Mouse (Mus musculus) gastrocnemius, postnatal 10 days (tissue): Measurements from ENCODE around the gene Lrriq4. TPM values are rescaled to one million over a fixed set of nuclear protein-coding genes. Genes with fewer than 3 reads are reported as not detected.
"Not testable (repeated sequence)": the region's sequence is repeated elsewhere in the genome, so short reads cannot be mapped to it uniquely, and the experiment has no call there.

Experiments
- DNase-seq: peaks from one replicate; pipeline ENCODE4 v3.0.0; 2021; ENCODE audit warnings: mixed read lengths
- total RNA-seq, 2 experiments: library from RNA; stranded (reverse); gene quantifications; 2 replicates each; pipeline ENCODE4 v1.2.3; 2021

The Lrriq4 gene
- total RNA-seq, 2 experiments from 2014 or later, result not detected

- no peak for DNase-seq
These were observed 38.9 kb downstream of the Lrriq4 start for GRCm38 (mm10) chr3:30683190-30683589.

DNA sequence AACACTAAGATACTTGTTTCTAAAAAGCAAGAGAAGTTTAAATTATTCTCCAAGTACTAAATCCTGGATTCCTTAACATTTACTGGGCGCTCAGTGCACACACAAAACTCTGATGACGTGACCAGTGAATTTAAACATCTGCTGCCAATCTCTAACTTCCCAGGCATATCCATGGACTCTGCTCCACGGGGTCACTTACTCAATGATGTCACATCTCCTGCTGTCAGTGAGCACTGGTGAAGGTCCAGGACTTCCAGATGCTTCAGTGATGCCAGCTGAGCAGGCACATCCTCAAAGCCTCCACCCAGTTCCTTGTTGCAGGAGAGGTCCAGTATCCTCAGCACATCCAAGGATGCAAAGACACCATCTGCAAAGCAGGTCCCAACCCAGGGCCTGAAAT is 42.9 kb downstream of the Lrriq4 start:
- no peak for DNase-seq

GRCm38 (mm10) chr3:30690976-30691375 is 46.7 kb downstream of the Lrriq4 start:
- DNase-seq, result no peak

- no peak for DNase-seq
These were observed 51.4 kb downstream of the Lrriq4 start for GRCm38 (mm10) chr3:30695661-30696060.

- peak; percentile 60 for DNase-seq
These were observed 52.0 kb downstream of the Lrriq4 start for GRCm38 (mm10) chr3:30696346-30696745.

DNA sequence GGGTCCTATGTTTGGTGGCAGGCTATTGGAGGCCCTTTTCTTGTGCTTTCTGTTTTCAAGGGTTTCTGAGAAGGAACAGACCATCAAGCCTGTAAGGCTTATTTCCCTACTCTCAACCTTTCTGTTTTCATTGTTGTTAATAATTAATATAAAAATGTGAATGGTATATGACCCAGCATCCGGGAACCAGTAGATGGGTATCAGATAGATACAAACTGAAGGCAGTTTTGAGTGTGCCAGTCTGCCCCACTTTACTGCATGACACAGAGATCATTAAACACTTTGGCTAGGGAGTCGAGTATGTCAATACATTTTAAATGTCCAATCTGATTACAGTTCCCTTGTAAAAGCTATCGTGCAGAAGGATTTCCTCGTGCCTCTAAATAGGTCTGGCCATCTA is 53.6 kb downstream of the Lrriq4 start:
- DNase-seq, result no peak

GRCm38 (mm10) chr3:30699711-30700505 is 55.6 kb downstream of the Lrriq4 start, which contains the start of gene Lrrc31:
Lrrc31 (minus strand) TSS chr3:30699843.
- not testable (repeated sequence) for DNase-seq

DNA sequence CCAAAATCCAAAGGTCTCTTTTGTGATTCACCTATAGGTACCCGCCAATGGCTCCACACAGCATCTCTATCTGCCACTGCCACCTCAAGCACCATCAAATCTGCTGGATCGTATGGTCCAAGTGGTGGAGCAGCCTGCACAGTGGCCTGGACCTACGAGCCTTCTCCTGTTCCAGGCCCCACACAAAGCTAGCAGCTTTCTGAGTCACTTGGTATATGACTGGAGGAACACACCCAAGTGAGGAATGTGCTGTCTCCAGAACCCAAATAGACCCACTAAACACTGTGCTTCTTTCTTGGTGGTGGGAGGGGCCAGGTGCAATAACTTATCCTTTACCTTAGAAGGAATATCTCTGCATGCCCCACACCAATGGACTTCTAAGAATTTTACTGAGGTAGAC is 61.7 kb downstream of the Lrriq4 start:
- DNase-seq, result no peak

GRCm38 (mm10) chr3:30706614-30707276 is 62.4 kb downstream of the Lrriq4 start:
- no peak for DNase-seq

DNA sequence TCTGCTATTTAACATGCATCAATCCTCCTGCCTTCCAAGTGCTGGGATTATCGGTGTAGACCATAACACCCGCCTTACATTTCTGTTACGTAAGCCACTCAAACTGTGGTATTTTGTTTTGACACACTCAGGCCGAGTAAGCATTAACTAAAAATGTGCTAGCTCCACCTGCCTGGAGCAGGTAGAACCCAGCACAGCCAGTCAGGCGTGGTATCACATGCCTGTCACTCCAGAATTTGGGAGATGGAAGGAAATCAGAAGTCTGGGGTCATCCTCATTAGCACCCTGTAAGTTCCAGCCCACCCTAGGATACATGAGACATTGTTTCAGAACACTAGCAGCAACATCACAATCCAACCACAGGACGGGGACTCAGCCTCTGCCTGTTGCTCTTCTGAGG is 65.9 kb downstream of the Lrriq4 start:
- DNase-seq, result no peak

DNA sequence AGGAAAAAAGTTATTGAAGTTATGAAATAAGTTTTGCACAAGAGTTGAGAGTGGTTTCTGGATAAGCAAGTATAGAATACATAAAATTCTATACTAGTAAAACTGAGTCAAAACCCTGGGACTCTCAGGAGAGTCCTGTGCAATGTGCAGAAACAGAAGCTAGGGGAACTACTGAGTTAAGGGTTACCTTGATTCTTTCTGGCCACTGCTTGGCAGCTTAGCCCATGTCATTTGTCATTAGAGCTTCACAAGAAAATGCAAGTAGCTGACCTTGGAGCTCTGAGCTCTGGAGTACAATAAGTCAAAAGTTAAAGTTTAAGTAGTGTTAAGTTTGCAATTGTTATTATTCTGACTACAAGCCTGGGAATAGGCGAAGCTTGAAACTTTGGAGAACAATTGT is 69.0 kb downstream of the Lrriq4 start:
- DNase-seq, result no peak

- no peak for DNase-seq
These were observed 74.3 kb downstream of the Lrriq4 start for GRCm38 (mm10) chr3:30718649-30719048.

Other genes starting within 250 kb of the Lrriq4 start
- gene Mecom, start 96.5 kb upstream of the Lrriq4 start, total RNA-seq, result 10 to 100 TPM; 10.1 to 14.5 TPM
- gene Actrt3, start 44.6 kb upstream of the Lrriq4 start, total RNA-seq, result not detected
- 10 to 100 TPM; 11.7 to 15.0 TPM for gene Mynn, start 42.4 kb upstream of the Lrriq4 start, total RNA-seq
- gene Lrrc34, start 3.4 kb downstream of the Lrriq4 start, total RNA-seq, result not detected
- not detected for gene Lrrc31, start 55.3 kb downstream of the Lrriq4 start, total RNA-seq
- under 1 TPM; 0.26 to 0.36 TPM for gene Samd7, start 101.8 kb downstream of the Lrriq4 start, total RNA-seq
- gene Sec62, start 148.4 kb downstream of the Lrriq4 start, total RNA-seq, result 10 to 100 TPM; 53.1 to 67.8 TPM
- 1 to 10 TPM in 1 of 2 experiments, under 1 TPM in 1; 0.87 to 1.7 TPM for gene Gpr160, start 211.4 kb downstream of the Lrriq4 start, total RNA-seq